Mouse (Mus musculus) stomach, embryonic 16.5 days (tissue): ENCODE data around the gene Adi1. TPM values are rescaled to one million over a fixed set of nuclear protein-coding genes. Genes with fewer than 3 reads are reported as not detected.
A peak's percentile ranks its signal among the peaks of the same experiment; 100 is the strongest.

ENCODE experiments used
- ATAC-seq: fragments of 200-750 bp; cut with Nextera tagmentation; 2 replicates; pipeline ENCODE4 v1.8.0; 2017; ENCODE audit warnings: moderate number of reproducible peaks, moderate TSS enrichment; ENCODE audit not compliant: insufficient read depth, low FRiP score
- H3K27ac ChIP-seq: fragments of 300-500 bp; sonication (generic); 2 replicates; pipeline ENCODE4 v1.5.1; 2014; ENCODE audit warnings: low read length
- H3K27me3 ChIP-seq: fragments of 300-500 bp; sonication (generic); 2 replicates; pipeline ENCODE4 v1.6.1; 2014; ENCODE audit warnings: low read length, control low read depth, mixed read lengths; ENCODE audit not compliant: control insufficient read depth, insufficient read depth
- H3K36me3 ChIP-seq: fragments of 300-500 bp; sonication (generic); 2 replicates; pipeline ENCODE4 v1.6.1; 2014; ENCODE audit warnings: low read length; ENCODE audit not compliant: control insufficient read depth, insufficient read depth
- H3K4me1 ChIP-seq: fragments of 300-500 bp; sonication (generic); 2 replicates; pipeline ENCODE4 v1.6.1; 2014; ENCODE audit warnings: low read length, control low read depth, mixed read lengths; ENCODE audit not compliant: control insufficient read depth, insufficient read depth
- H3K4me2 ChIP-seq: fragments of 300-500 bp; sonication (generic); 2 replicates; pipeline ENCODE4 v1.6.1; 2014; ENCODE audit warnings: low read depth, low read length, mixed read lengths
- H3K4me3 ChIP-seq: fragments of 300-500 bp; sonication (generic); replicated peaks from 2 replicates; pipeline ENCODE4 v1.5.1; 2014; ENCODE audit warnings: mild to moderate bottlenecking, low read length
- H3K9ac ChIP-seq: fragments of 300-500 bp; sonication (generic); 2 replicates; pipeline ENCODE4 v1.6.1; 2014; ENCODE audit warnings: low read length
- H3K9me3 ChIP-seq: fragments of 300-500 bp; sonication (generic); replicated peaks from 2 replicates; pipeline ENCODE4 v1.6.1; 2016; ENCODE audit warnings: low read length, control low read depth; ENCODE audit not compliant: control insufficient read depth
- WGBS: fragments of 180-500 bp; shearing (Covaris S2); extraction: QIAGEN DNeasy Blood & Tissue Kit; methylation state at CpG from one replicate; pipeline ENCODE4 v1.1.7; 2014; 5-methylcytosine and 5-hydroxymethylcytosine counted together
- polyA plus RNA-seq: library from polyadenylated mRNA; unstranded; fragments of >200 nt; fragmentation: Nextera tagmentation; extraction: Ambion mirVana; gene quantifications from 2 replicates; pipeline ENCODE4 v1.2.1, GENCODE M21; 2015

Gene Adi1
- polyA plus RNA-seq, 1 experiment from 2014 or later, result 80.7 TPM

DNA sequence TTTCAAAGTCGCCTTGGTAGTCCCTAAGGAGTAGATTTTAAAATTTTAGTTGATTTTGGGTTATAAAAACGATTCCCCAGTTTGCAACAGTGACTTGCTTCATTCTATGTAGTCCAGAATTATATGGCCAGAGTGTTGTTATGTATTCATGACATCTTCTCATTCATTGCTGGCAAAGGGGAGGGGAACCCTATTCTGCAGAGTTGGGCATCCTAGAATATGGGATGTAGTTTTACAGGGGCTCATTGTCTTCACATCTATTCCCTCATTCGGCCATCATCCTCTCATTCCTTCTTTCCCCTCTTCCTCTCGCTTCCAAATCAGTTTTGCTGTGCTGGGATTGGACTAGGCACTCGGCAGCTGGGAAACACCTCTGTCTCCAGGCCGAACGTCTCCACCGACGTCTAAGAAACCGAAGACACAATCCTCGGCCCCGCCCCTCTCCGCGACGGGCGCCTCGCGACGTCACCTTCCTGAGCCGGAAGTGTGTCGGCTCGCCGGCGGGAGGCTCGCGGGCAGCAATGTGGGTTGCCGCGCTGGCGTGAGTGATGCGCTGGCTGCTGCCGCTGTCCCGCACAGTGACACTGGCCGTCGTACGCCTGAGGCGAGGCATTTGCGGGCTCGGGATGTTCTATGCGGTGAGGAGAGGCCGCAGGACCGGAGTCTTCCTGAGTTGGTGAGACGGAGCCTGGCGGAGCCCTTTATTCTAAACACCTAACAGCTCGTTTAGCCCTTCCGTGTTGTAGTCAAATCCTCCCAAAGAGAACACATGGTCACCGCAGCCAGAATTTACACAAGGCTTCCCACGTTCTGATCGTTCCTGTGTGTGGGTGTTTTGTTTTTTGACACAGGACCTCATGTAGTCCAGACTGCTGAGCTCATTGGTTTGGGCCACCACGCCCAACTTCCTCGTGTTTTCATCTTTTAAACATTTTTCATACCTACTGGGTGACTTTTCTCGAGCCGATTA is 25.6 kb upstream of the Adi1 start, which contains the start of gene Rnaseh1:
Rnaseh1 (plus strand) TSS at position 462 of the 970 bp plus-strand sequence.
- Histone ChIP-seq H3K36me3 (no peaks in the 10 kb centered on the region), H3K4me1 (peaks cover 8% of the 10 kb centered on the region), H3K27ac (peak within 1 kb of the TSS; percentile 61), H3K4me2 (peak within 1 kb of the TSS; percentile 70), H3K9ac (peak within 1 kb of the TSS; percentile 87), H3K27me3 (no peaks in the 10 kb centered on the region), H3K4me3 (peak within 1 kb of the TSS; percentile 88), H3K9me3 (no peaks in the 10 kb centered on the region)
- 1% methylated on average over 52 of the region's 52 CpGs for WGBS
- peak; percentile 95 for ATAC-seq

DNA sequence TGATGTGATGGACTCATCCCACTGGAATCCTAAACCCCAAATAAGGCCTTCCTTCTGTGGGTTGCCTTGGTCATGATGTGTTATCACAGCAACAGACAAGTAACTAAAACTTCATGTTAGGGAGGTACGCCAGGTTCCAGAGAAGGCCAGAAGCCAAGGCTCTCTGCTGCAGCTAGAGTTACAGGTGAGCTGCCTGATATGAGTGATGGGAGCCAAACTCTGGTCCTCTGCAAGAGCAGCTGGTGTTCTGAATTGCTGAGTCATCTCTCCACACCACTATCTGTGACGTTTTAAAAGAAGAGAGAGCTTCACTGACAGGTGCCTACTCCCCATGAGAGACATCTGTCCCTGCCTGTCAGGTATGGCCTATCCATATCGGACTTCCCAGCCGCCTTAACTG is 12.4 kb upstream of the Adi1 start:
- H3K9ac ChIP-seq, result no peak overlapping the region
- peaks cover 7% of the 10 kb centered on the region for H3K4me1 ChIP-seq
- no peak for ATAC-seq
- H3K36me3 ChIP-seq, result 0 out of 2 replicates have a peak, but pooled peaks cover 15% of the 10 kb centered on the region
- WGBS, result 77% methylated on average over 4 of the region's 4 CpGs
- no peak overlapping the region for H3K4me2 ChIP-seq
- H3K4me3 ChIP-seq, result no peak overlapping the region
- H3K27me3 ChIP-seq, result no peaks in the 10 kb centered on the region
- H3K9me3 ChIP-seq, result no peaks in the 10 kb centered on the region
- no peak overlapping the region for H3K27ac ChIP-seq

DNA sequence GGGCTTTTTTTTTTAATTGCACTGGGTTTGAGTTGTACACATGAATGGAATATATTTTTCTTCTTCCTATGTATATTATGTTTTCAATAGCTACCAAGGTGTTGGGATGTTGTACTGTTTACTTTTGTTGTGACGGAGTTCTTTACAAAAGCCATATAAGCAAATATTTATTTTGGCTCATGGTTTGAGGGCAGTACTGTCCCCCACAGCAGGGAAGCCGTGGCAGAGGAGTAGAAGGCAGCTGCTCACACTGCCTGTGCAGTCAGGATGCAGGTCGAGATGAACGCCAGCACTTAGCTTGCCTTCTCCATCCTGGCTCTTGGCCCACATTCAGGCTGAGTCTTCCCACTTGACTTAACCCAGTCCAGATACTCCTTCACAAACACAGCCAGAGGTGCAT is 8.3 kb upstream of the Adi1 start:
- Histone ChIP-seq H3K9ac (peak overlapping the region; percentile 38; the same call in 1 of the 2 replicates), H3K27me3 (no peaks in the 10 kb centered on the region), H3K27ac (no peak overlapping the region), H3K4me3 (no peak overlapping the region), H3K4me2 (no peak overlapping the region), H3K9me3 (no peaks in the 10 kb centered on the region), H3K36me3 (no peaks in the 10 kb centered on the region), H3K4me1 (peaks cover 11% of the 10 kb centered on the region)
- WGBS, result 39% methylated on average over 4 of the region's 4 CpGs
- ATAC-seq, result no peak

DNA sequence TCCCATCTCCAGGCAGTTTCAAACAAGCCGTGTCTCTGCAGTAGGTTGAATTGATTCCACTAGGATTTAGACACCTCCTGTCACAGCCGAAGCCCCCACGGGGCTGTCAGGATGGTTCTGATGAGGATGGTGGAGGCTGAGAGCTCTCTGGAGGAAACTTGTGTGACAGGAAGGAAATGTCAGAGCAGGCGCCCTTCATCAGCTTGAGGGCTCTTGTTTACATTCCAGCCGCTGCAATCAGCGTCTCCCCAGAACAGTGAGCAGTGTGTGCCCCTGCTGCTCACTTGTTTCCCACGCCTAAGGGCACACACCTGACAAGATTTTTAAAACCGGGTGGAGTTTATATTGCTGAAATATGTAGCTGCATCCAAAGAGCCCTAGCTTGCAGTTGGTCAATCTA is 7.7 kb upstream of the Adi1 start:
- H3K27ac ChIP-seq, result no peak overlapping the region
- peak overlapping the region; percentile 38; the same call in 1 of the 2 replicates for H3K9ac ChIP-seq
- no peaks in the 10 kb centered on the region for H3K27me3 ChIP-seq
- H3K36me3 ChIP-seq, result no peaks in the 10 kb centered on the region
- no peaks in the 10 kb centered on the region for H3K9me3 ChIP-seq
- peaks cover 11% of the 10 kb centered on the region for H3K4me1 ChIP-seq
- 8% methylated on average over 8 of the region's 8 CpGs for WGBS
- no peak overlapping the region for H3K4me3 ChIP-seq
- ATAC-seq, result no peak
- 0 out of 2 replicates have a peak overlapping the region, but pooled peaks have one; percentile 9 for H3K4me2 ChIP-seq

DNA sequence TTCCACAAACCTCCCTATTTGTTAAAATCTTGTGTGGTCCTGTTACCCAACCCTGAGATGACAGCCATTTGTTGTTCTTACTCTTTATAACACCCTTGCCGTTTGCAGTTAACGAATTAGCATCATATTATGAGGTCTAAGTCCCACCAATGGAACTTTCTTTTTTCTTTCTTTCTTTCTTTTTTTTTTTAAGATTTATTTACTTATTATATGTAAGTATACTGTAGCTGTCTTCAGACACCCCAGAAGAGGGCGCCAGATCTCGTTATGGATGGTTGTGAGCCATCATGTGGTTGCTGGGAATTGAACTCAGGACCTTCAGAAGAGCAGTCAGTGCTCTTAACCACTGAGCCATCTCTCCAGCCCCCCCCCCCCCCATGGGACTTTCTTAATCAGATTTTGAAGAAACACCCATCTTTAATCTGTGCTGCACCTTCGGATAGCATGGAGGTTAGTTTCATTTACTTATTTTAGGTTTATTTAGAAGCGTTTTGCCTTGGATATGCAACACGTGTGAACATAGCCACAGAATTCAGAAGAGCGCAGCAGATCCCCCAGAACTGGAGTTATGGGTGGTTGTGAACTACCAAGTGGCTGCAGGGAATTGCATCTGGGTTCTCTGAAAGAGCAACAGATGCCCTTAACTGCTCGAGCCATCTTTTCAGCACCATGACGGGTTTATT is 852 bp upstream of the Adi1 start:
- no peak for ATAC-seq
- peak overlapping the region; percentile 92; the same call in 1 of the 2 replicates for H3K27ac ChIP-seq
- H3K4me3 ChIP-seq, result peak overlapping the region; percentile 72; the same call in 1 of the 2 replicates
- H3K4me2 ChIP-seq, result peak overlapping the region; percentile 85
- peaks cover 8% of the 10 kb centered on the region for H3K36me3 ChIP-seq
- no peaks in the 10 kb centered on the region for H3K27me3 ChIP-seq
- H3K9me3 ChIP-seq, result no peaks in the 10 kb centered on the region
- WGBS, result 81% methylated on average over 10 of the region's 10 CpGs
- peak overlapping the region; percentile 83; the same call in 1 of the 2 replicates for H3K9ac ChIP-seq
- peaks cover 13% of the 10 kb centered on the region for H3K4me1 ChIP-seq

DNA sequence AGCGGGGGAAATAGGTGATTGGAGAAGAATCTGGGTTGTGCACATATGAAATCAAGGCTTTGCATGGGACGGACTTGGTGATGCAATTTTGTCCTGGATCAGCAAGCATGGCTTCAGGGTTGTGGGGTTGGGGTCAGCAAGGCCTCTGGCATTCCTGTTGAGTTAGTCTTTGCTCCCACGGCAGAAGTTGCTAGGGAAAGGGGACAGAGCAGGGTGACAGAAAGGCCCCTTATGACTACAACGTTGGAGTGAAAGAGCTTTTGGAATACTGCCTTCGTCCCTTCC is 836 bp downstream of the Adi1 start:
- no peak for ATAC-seq

GRCm38 (mm10) chr12:28684674-28685073 is 9.6 kb downstream of the Adi1 start:
- 0 out of 2 replicates have a peak, but pooled peaks cover 9% of the 10 kb centered on the region for H3K36me3 ChIP-seq
- ATAC-seq, result no peak
- H3K27me3 ChIP-seq, result no peaks in the 10 kb centered on the region
- H3K4me1 ChIP-seq, result no peaks in the 10 kb centered on the region
- H3K9ac ChIP-seq, result no peak overlapping the region
- no peak overlapping the region for H3K27ac ChIP-seq
- 76% methylated on average over 1 of the region's 1 CpGs for WGBS
- H3K9me3 ChIP-seq, result no peaks in the 10 kb centered on the region
- H3K4me2 ChIP-seq, result no peak overlapping the region
- no peak overlapping the region for H3K4me3 ChIP-seq

More for the DNA sequence above, 836 bp downstream of the Adi1 start:
- peaks cover 13% of the 10 kb centered on the region for H3K4me1 ChIP-seq
- peak overlapping the region; percentile 83 for H3K9ac ChIP-seq
- peak overlapping the region; percentile 85 for H3K4me2 ChIP-seq
- WGBS, result 58% methylated on average over 5 of the region's 5 CpGs
- H3K27ac ChIP-seq, result peak overlapping the region; percentile 92
- H3K9me3 ChIP-seq, result no peaks in the 10 kb centered on the region
- peaks cover 8% of the 10 kb centered on the region for H3K36me3 ChIP-seq
- peak overlapping the region; percentile 72 for H3K4me3 ChIP-seq
- H3K27me3 ChIP-seq, result no peaks in the 10 kb centered on the region

DNA sequence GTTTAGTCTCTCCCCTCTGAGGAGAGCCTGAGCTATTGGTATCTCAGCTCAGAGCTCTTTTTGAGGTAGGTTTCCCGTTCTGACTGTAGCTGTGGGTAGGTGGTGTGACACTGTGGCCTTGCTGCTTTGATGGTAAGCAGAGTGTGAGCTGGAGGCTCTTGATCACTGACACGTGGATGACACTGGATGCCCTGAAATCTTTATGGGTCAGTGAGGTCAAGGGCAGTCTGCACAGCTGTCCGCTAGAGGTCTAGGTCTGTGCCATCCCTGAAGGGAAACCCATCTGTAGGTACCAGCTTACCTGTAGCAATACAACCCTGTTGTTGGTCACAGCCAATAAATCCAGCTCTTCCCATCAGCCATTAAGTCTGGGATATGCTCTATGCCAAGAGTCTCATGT is 10.7 kb downstream of the Adi1 start:
- no peaks in the 10 kb centered on the region for H3K27me3 ChIP-seq
- WGBS, result 68% methylated on average over 3 of the region's 3 CpGs
- H3K4me1 ChIP-seq, result no peaks in the 10 kb centered on the region
- ATAC-seq, result no peak
- H3K27ac ChIP-seq, result no peak overlapping the region
- no peaks in the 10 kb centered on the region for H3K9me3 ChIP-seq
- H3K36me3 ChIP-seq, result 0 out of 2 replicates have a peak, but pooled peaks cover 9% of the 10 kb centered on the region
- H3K4me3 ChIP-seq, result no peak overlapping the region
- no peak overlapping the region for H3K4me2 ChIP-seq
- H3K9ac ChIP-seq, result no peak overlapping the region
